10 mouse cellular contexts compared by ENCODE assay signal in the genomic region with DNA sequence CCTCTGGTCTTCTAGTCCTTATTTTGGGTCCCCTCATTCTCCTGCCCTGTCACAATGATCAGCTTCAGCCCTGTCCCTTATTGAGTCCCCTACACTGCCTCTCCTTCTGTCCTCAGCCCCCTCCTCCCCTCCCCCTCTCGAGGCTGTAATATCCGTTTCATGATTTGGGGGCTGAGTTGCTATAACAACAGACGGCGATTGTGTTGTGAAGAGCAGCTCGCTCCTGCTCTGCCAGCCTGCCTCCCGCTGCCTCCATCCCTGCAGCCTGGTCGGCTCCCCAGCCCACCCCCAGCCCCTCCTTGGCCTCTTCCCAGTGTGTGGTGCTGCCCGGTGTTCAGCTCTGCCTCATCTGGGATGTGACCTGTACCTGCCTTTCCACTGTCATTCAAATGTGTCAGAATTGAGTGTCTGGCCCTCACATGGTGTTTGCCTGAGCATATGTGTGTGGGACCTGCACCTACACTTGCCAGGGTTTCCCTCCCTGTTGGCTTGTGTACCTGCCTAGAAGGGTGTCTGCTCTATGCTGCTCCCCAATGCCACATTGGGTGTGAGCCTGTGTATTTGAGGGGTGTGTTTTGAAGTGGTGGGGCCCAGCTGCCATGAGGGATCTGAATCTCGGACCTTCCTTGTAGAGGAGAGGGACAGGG. TPM values are rescaled to one million over a fixed set of nuclear protein-coding genes. Genes with fewer than 3 reads are reported as not detected.
DNase-seq lines count a peak whose midpoint lies in the region; ATAC-seq and TF ChIP-seq lines count a peak whose summit lies in the region.
"Had no signal": no experiment of that assay in that cellular context is flagged by ENCODE, and none has a peak within 500 bp of the region (broad histone marks: within the 10 kb centered on the region; RNA-seq: fewer than 3 reads in every experiment).

No protein-coding gene starts in this region.

- no peaks in the 10 kb centered on the region for H3K9me3 ChIP-seq in embryonic facial prominence, embryonic 13.5 days
- no peaks in the 10 kb centered on the region for H3K9me3 ChIP-seq in hindbrain, embryonic 16.5 days (ENCODE audit: control insufficient read depth, low read length)
- no peaks in the 10 kb centered on the region for H3K9me3 ChIP-seq in neural tube, embryonic 13.5 days

- H3K9ac ChIP-seq in embryonic facial prominence, embryonic 13.5 days, result 0 out of 2 replicates have a peak overlapping the region, but pooled peaks have one; percentile 8
- peak overlapping the region; percentile 48 for H3K9ac ChIP-seq in hindbrain, embryonic 16.5 days (ENCODE audit: low read depth, low read length)
- peak overlapping the region; percentile 61 for H3K9ac ChIP-seq in neural tube, embryonic 13.5 days

- H3K4me2 ChIP-seq in embryonic facial prominence, embryonic 13.5 days, result no peak overlapping the region
- peak overlapping the region; percentile 11; the same call in 1 of the 2 replicates for H3K4me2 ChIP-seq in hindbrain, embryonic 16.5 days (ENCODE audit: low read length)
- peak overlapping the region; percentile 31 for H3K4me2 ChIP-seq in neural tube, embryonic 13.5 days

- no peak for DNase-seq in layer of hippocampus, adult 2 months (ENCODE audit: low spot score in 2 of 2)
- no peak for DNase-seq in layer of hippocampus, adult 11-12 months (ENCODE audit: low spot score)
- no peak for DNase-seq in urinary bladder, postnatal 25 days (ENCODE audit: low spot score)
- no peak for DNase-seq in thymus, adult 18-20 months
- DNase-seq: right cerebral cortex, adult 18-20 months had no signal

- peaks cover 35% of the 10 kb centered on the region for H3K4me1 ChIP-seq in embryonic facial prominence, embryonic 13.5 days
- H3K4me1 ChIP-seq in hindbrain, embryonic 16.5 days (ENCODE audit: control insufficient read depth, insufficient read depth, low read depth, low read length), result peaks cover 42% of the 10 kb centered on the region
- H3K4me1 ChIP-seq in neural tube, embryonic 13.5 days (replicated peaks), result peaks cover 54% of the 10 kb centered on the region

- no peaks in the 10 kb centered on the region for H3K36me3 ChIP-seq in embryonic facial prominence, embryonic 13.5 days
- H3K36me3 ChIP-seq in hindbrain, embryonic 16.5 days (ENCODE audit: control insufficient read depth, insufficient read depth, low read length), result no peaks in the 10 kb centered on the region
- H3K36me3 ChIP-seq in neural tube, embryonic 13.5 days, result no peaks in the 10 kb centered on the region

- WGBS in embryonic facial prominence, embryonic 13.5 days, result 8% methylated on average over 9 of the region's 9 CpGs
- WGBS in hindbrain, embryonic 16.5 days, result 2% methylated on average over 9 of the region's 9 CpGs
- WGBS in neural tube, embryonic 13.5 days, result 1% methylated on average over 9 of the region's 9 CpGs

- peaks cover 58% of the 10 kb centered on the region for H3K27me3 ChIP-seq in embryonic facial prominence, embryonic 13.5 days
- H3K27me3 ChIP-seq in hindbrain, embryonic 16.5 days (replicated peaks; ENCODE audit: control insufficient read depth, insufficient read depth, low read length), result no peaks in the 10 kb centered on the region
- H3K27me3 ChIP-seq in neural tube, embryonic 13.5 days, result peaks cover 21% of the 10 kb centered on the region; the same call in 1 of the 2 replicates

- no peak overlapping the region for H3K4me3 ChIP-seq in layer of hippocampus, adult 2 months
- H3K4me3 ChIP-seq in embryonic facial prominence, embryonic 13.5 days, result no peak overlapping the region
- H3K4me3 ChIP-seq in hindbrain, embryonic 16.5 days (ENCODE audit: low read length), result no peak overlapping the region
- no peak overlapping the region for H3K4me3 ChIP-seq in neural tube, embryonic 13.5 days

- H3K27ac ChIP-seq in layer of hippocampus, adult 2 months, result peak overlapping the region; percentile 36; the same call in 1 of the 2 replicates
- no peak overlapping the region for H3K27ac ChIP-seq in embryonic facial prominence, embryonic 13.5 days
- H3K27ac ChIP-seq in hindbrain, embryonic 16.5 days (ENCODE audit: low read depth, low read length), result peak overlapping the region; percentile 77
- H3K27ac ChIP-seq in neural tube, embryonic 13.5 days (replicated peaks), result peak overlapping the region; percentile 94
- H3K27ac ChIP-seq: macrophage had no signal

- no peak for TF ChIP-seq CTCF in layer of hippocampus, adult 2 months (conservative IDR thresholded peaks at IDR 0.05)

- ATAC-seq in embryonic facial prominence, embryonic 13.5 days (ENCODE audit: insufficient number of reproducible peaks, insufficient read depth, low FRiP score, low TSS enrichment, low read depth), result no peak
- ATAC-seq in hindbrain, embryonic 16.5 days, result 0 out of 2 replicates have a peak, but pooled peaks have one; percentile 3
- peak; percentile 32; the same call in 1 of the 2 replicates for ATAC-seq in neural tube, embryonic 13.5 days (ENCODE audit: low read depth)
- no peak for ATAC-seq in inflammation-experienced regulatory T-cells, adult 6 months

RNA-seq across cellular contexts. Expression of a gene that starts 2.3 kb away (rescaled TPM):
- 100 to 1,000 TPM; 405 to 437 TPM for total RNA-seq in layer of hippocampus, adult 2 months (2021)
- 2.0 and 2.1 TPM in 2 replicates for polyA plus RNA-seq in embryonic facial prominence, embryonic 13.5 days (2015; fragmentation: Nextera tagmentation; extraction: Ambion mirVana)
- 29.1 and 37.1 TPM in 2 replicates for polyA plus RNA-seq in hindbrain, embryonic 16.5 days (2015; fragmentation: Nextera tagmentation; extraction: Ambion mirVana)
- 24.0 and 28.9 TPM in 2 replicates for polyA plus RNA-seq in neural tube, embryonic 13.5 days (2015; fragmentation: Nextera tagmentation; extraction: Ambion mirVana)
- under 1 TPM in 1 of 3 experiments, not detected in 2; 0.26 TPM for polyA plus RNA-seq in inflammation-experienced regulatory T-cells, adult 6 months (2017; shearing (Covaris generic))
- polyA plus RNA-seq: macrophage had no signal

RNA-seq across cellular contexts. Expression of a gene that starts 17.1 kb away (rescaled TPM):
- 10 to 100 TPM; 31.3 to 36.7 TPM for total RNA-seq in layer of hippocampus, adult 2 months (2021)
- 32.0 and 36.1 TPM in 2 replicates for polyA plus RNA-seq in embryonic facial prominence, embryonic 13.5 days (2015; fragmentation: Nextera tagmentation; extraction: Ambion mirVana)
- polyA plus RNA-seq in hindbrain, embryonic 16.5 days (2015; fragmentation: Nextera tagmentation; extraction: Ambion mirVana), result 184 and 232 TPM in 2 replicates
- 44.1 and 49.9 TPM in 2 replicates for polyA plus RNA-seq in neural tube, embryonic 13.5 days (2015; fragmentation: Nextera tagmentation; extraction: Ambion mirVana)
- polyA plus RNA-seq in inflammation-experienced regulatory T-cells, adult 6 months (2017; shearing (Covaris generic)), result 100 to 1,000 TPM in 1 of 3 experiments, 10 to 100 TPM in 2; 59.9 to 201 (median 68.4) TPM

RNA-seq across cellular contexts. Expression of a gene that starts 32.0 kb away (rescaled TPM):
- total RNA-seq in layer of hippocampus, adult 2 months (2021), result 10 to 100 TPM; 13.0 to 18.8 TPM
- 3.7 and 5.4 TPM in 2 replicates for polyA plus RNA-seq in embryonic facial prominence, embryonic 13.5 days (2015; fragmentation: Nextera tagmentation; extraction: Ambion mirVana)
- 10.2 and 13.2 TPM in 2 replicates for polyA plus RNA-seq in hindbrain, embryonic 16.5 days (2015; fragmentation: Nextera tagmentation; extraction: Ambion mirVana)
- 5.7 and 6.3 TPM in 2 replicates for polyA plus RNA-seq in neural tube, embryonic 13.5 days (2015; fragmentation: Nextera tagmentation; extraction: Ambion mirVana)
- polyA plus RNA-seq in inflammation-experienced regulatory T-cells, adult 6 months (2017; shearing (Covaris generic)), result 1 to 10 TPM; 3.4 to 6.5 (median 5.7) TPM

RNA-seq across cellular contexts. Expression of a gene that starts 52.8 kb away (rescaled TPM):
- 100 to 1,000 TPM; 208 to 222 TPM for total RNA-seq in layer of hippocampus, adult 2 months (2021)
- polyA plus RNA-seq in embryonic facial prominence, embryonic 13.5 days (2015; fragmentation: Nextera tagmentation; extraction: Ambion mirVana), result 137 and 151 TPM in 2 replicates
- 81.4 and 106 TPM in 2 replicates for polyA plus RNA-seq in hindbrain, embryonic 16.5 days (2015; fragmentation: Nextera tagmentation; extraction: Ambion mirVana)
- polyA plus RNA-seq in neural tube, embryonic 13.5 days (2015; fragmentation: Nextera tagmentation; extraction: Ambion mirVana), result 107 and 119 TPM in 2 replicates
- polyA plus RNA-seq in inflammation-experienced regulatory T-cells, adult 6 months (2017; shearing (Covaris generic)), result 10 to 100 TPM; 53.3 to 63.5 (median 59.1) TPM

Comparison
In these comparisons a context has a peak if more than half of its experiments do, and no peak if none do; other contexts are left out.
1. ATAC-seq: peak in hindbrain, embryonic 16.5 days (single experiment) and neural tube, embryonic 13.5 days (single experiment); none in embryonic facial prominence, embryonic 13.5 days (single experiment) and inflammation-experienced regulatory T-cells, adult 6 months (single experiment).
2. H3K9ac ChIP-seq: peak in every context shown above with its lines; median percentile 61 in neural tube, embryonic 13.5 days; 48 in hindbrain, embryonic 16.5 days; 8 in embryonic facial prominence, embryonic 13.5 days.